Mouse (Mus musculus): ENCODE results near the gene Nr4a1.

Nr4a1 gene

DNA sequence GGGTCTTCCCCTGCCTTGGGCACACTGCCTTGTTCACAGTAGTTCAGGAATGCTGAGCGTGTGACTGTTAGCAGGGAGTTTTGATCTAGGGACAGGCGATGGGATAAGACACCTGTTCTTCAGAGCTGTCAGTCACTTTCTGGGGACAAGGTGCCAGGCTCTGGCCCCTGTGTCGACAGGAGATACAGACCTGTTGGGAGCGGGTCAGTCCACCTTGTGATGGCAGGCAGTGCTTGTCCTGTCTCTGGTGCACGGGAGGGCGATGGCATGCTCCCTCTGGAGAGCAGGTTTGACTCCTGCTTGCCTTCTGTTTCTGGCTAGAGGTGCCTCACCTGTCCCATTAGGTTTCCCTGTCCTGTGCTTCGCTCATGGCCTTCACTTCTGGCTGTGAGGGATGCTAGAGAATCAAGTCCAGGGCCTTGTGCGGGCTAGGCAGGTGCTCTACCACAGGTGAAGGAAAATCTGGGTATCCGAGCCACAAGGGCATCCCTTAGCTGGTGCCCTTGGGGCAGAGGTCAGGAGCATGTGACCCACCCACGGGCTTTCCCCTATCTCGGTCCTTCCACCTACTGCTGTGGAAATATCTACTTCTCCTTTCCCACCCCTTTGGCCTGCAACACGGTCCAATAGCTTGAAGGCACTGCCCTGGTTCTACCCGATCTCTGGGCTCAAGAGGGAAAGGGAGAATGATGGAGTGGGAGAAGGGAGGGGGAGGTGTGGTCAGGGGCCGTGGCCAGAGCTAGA is 2.6 kb downstream of the Nr4a1 start:
- DNase-seq (ENCODE audit: low spot score), result no peak

- no peak for DNase-seq (ENCODE audit: low spot score)
Observed at GRCm38 (mm10) chr15:101258420-101258819, 4.4 kb downstream of the Nr4a1 start.

DNA sequence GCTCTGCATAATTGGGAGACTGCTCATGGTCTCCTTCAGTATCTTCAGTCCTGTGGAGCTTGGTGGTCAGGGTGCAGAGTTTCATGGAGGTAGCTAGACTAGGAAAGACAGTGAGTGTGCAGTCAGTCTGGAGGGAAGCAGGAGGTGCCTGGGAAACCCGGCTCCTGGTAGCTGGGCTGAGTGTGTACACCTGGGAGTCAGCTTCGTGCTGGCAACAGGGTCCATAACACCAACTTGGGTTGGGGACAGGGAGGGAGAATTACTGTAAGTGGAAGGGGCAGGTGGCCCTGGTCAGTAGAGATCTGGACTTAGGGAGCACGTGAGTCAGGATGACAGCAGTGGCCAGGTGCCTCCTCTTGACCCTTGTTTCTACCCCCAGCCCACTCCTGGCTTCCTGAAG is 5.9 kb downstream of the Nr4a1 start:
- no peak for DNase-seq (ENCODE audit: low spot score)

DNA sequence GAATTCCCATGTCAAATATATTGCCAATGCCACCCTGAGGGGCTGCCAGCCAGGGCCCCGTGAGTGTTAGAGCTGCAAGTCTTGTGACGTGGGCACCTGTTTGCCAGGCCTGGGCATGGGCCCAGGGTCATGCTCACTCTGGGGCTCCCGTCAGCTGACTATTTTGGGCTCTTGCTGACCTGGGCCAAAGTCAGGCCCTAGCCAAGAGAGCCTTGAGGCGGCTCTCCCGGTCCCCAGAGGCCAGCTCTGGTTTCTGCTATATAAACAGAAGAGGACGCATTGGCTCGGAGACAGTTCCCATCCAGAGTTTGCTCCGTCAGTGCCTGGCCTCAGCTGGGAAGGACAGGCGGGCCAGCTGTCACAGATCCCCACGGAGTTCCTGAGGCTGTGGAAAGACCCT is 6.3 kb downstream of the Nr4a1 start:
- peak; percentile 44 for DNase-seq (ENCODE audit: low spot score)

- DNase-seq (ENCODE audit: low spot score), result no peak
Observed at GRCm38 (mm10) chr15:101260874-101261622, 7.0 kb downstream of the Nr4a1 start.

GRCm38 (mm10) chr15:101262502-101262901 is 8.4 kb downstream of the Nr4a1 start:
- no peak for DNase-seq (ENCODE audit: low spot score)

- peak; percentile 96 for DNase-seq (ENCODE audit: low spot score)
Observed at GRCm38 (mm10) chr15:101266132-101266963, 12.3 kb downstream of the Nr4a1 start.

- DNase-seq (ENCODE audit: low spot score), result peak; percentile 78
Observed at GRCm38 (mm10) chr15:101267053-101268032, 13.3 kb downstream of the Nr4a1 start.

GRCm38 (mm10) chr15:101270101-101270820 is 16.2 kb downstream of the Nr4a1 start:
- DNase-seq (ENCODE audit: low spot score), result no peak

- DNase-seq (ENCODE audit: low spot score), result no peak
Observed at GRCm38 (mm10) chr15:101271107-101271506, 17.0 kb downstream of the Nr4a1 start.

- DNase-seq (ENCODE audit: low spot score), result no peak
Observed at GRCm38 (mm10) chr15:101271513-101271912, 17.4 kb downstream of the Nr4a1 start.

GRCm38 (mm10) chr15:101274380-101274779 is 20.3 kb downstream of the Nr4a1 start:
- no peak for DNase-seq (ENCODE audit: low spot score)

DNA sequence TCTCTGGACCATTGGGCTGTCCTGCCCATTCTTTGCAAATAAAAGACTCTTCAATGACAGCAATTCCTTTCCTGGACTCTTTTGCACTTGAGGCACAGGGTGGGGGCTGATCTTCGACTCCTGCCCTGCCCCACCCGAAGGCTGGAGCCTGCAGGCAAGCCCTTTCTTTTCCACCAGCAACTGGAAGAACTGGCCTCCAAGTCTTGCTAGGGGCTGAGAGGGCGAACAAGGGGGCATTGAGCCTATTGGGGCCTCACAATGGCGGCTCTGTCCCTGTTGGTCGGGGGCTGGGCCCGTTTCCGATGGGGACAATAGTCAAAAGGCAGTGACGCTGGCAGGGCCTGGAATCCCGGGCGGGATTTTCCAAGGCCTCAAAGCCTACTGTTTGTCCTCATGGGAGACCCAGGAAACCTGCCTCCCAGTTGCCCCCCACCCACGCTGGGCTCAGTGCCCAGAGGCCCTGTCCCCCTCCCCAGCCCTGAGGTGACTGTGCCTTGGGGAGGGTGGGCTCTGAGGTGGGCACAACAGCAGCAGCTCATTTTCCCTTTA is 23.4 kb downstream of the Nr4a1 start:
- DNase-seq (ENCODE audit: low spot score), result no peak

DNA sequence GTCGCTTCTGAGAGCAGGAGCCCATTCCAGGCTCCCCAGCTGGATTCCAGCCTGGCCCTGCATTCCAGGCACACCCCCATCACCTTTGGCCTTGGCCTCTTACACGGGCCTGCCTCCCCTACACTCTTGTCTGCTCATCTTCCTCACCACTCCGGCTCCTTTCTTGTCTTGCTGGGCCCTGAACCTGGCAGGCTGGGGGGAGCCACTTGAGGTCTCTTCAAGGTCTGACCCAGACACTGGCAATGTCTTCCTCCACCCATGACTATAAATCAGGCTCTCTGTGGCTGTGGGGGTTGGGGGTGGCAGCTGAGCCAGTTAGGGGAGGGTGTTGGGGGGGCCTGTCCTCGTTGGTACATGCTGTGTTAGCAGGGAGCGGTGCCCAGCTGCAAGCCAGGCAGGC is 24.5 kb downstream of the Nr4a1 start:
- no peak for DNase-seq (ENCODE audit: low spot score)

GRCm38 (mm10) chr15:101279430-101279999 is 25.4 kb downstream of the Nr4a1 start:
- no peak for DNase-seq (ENCODE audit: low spot score)

- no peak for DNase-seq (ENCODE audit: low spot score)
Observed at GRCm38 (mm10) chr15:101282471-101282870, 28.4 kb downstream of the Nr4a1 start.

DNA sequence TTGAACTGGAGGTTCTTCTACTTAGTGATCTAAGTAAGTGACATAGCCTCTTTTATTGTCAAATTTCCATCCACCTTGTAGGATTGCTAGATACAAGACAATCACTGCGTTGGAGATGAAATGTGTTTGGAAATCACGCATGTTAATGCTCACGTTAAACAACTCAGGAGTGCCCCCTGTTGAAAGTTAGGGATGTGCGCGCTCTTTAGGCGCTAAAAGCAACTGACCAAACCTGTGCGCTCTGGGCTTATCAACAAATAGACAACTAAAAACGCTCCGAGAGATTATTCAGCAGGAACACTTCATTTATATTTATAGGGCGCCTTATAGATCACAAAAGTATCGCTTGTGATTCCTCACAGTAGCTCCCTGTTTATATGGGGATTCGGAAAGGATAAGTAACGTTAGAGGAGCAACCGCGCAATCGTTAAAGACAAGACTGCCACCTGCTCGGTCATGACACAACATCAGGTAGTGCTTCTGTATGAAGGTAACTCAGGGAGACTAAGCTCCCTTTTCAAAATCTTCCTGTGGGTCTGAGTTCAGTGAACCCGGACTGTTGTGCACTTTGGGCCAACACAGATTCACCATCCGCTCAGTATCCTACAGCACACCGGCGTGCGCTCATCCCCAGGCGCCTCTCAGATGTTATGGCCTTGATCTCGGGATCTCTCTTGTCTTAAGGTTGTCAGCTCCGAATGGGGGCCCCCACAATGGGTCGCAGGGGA is 29.3 kb downstream of the Nr4a1 start:
- DNase-seq (ENCODE audit: low spot score), result peak; percentile 67

GRCm38 (mm10) chr15:101283911-101284750 is 30.1 kb downstream of the Nr4a1 start, which contains the start of gene Atg101:
Atg101 (plus strand) TSS chr15:101284272.
- peak; percentile 90 for DNase-seq (ENCODE audit: low spot score)
